Mouse (Mus musculus): Measurements from ENCODE around the gene Nus1. TPM values are rescaled to one million over a fixed set of nuclear protein-coding genes. Genes with fewer than 3 reads are reported as not detected.
A peak's percentile ranks its signal among the peaks of the same experiment; 100 is the strongest.

Nus1 gene
- polyA plus RNA-seq, 1 experiment from 2014 or later, result 16.6 TPM

DNA sequence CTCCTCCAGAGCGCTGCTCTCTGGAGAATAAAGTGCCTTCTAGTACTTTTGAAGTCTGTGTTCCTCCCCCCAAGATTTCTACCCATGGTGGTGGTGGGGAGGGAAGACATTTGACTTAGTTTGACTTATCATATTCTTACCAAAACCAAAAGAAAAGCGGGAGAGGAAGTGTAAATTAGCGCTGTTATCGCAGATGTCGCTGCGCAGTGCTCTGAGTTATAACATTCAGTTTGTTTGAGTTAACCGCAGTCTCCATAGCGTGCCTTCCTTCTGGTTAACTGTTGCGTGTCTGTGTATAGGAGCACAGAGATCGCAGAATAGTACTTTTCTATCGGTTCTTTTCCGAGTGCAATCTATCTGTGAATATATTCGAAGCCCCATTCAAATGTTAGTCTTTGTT lies 12.2 kb upstream of the Nus1 start:
- Histone ChIP-seq H3K27me3 (ENCODE audit: control insufficient read depth, insufficient read depth, low read length) (no peaks in the 10 kb centered on the region), H3K9me3 (ENCODE audit: control insufficient read depth, low read length) (no peaks in the 10 kb centered on the region), H3K4me3 (ENCODE audit: low read depth, low read length) (no peak overlapping the region), H3K27ac (ENCODE audit: low read depth, low read length) (no peak overlapping the region), H3K36me3 (ENCODE audit: control insufficient read depth, insufficient read depth, low read length) (no peaks in the 10 kb centered on the region), H3K9ac (ENCODE audit: low read length) (no peak overlapping the region), H3K4me1 (ENCODE audit: control insufficient read depth, insufficient read depth, low read length) (no peaks in the 10 kb centered on the region), H3K4me2 (no peak overlapping the region)
- DNase-seq (ENCODE audit: low spot score, missing footprints) (no peak), ATAC-seq (ENCODE audit: low FRiP score) (no peak)
- WGBS, result 91% methylated on average over 13 of the region's 13 CpGs

GRCm38 (mm10) chr10:52407526-52407925 lies 9.8 kb upstream of the Nus1 start:
- H3K9me3 ChIP-seq (ENCODE audit: control insufficient read depth, low read length), result no peaks in the 10 kb centered on the region
- no peak overlapping the region for H3K9ac ChIP-seq (ENCODE audit: low read length)
- no peaks in the 10 kb centered on the region for H3K27me3 ChIP-seq (ENCODE audit: control insufficient read depth, insufficient read depth, low read length)
- no peaks in the 10 kb centered on the region for H3K36me3 ChIP-seq (ENCODE audit: control insufficient read depth, insufficient read depth, low read length)
- H3K4me1 ChIP-seq (ENCODE audit: control insufficient read depth, insufficient read depth, low read length), result no peaks in the 10 kb centered on the region
- no peak for ATAC-seq (ENCODE audit: low FRiP score)
- no peak overlapping the region for H3K4me2 ChIP-seq
- H3K4me3 ChIP-seq (ENCODE audit: low read depth, low read length), result no peak overlapping the region
- no peak for DNase-seq (ENCODE audit: low spot score, missing footprints)
- 80% methylated on average over 2 of the region's 2 CpGs for WGBS
- no peak overlapping the region for H3K27ac ChIP-seq (ENCODE audit: low read depth, low read length)

DNA sequence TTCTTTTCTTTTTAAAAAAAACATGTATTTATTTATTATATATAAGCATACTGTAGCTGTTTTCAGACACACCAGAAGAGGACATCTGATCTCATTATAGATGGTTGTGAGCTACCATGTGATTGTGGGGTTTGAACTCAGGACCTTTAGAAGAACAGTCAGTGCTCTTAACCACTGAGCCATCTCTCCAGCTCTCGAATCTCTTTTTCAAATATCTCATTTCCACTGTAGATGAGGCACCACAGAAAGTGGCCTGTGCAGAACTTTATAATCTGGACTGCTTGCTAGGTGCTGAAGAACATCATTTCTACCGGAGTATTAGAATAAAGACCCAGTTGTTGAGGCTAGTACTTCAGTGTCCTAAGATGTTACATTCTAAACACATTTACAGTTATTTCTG lies 2.3 kb upstream of the Nus1 start:
- Histone ChIP-seq H3K27ac (ENCODE audit: low read depth, low read length) (no peak overlapping the region), H3K4me1 (ENCODE audit: control insufficient read depth, insufficient read depth, low read length) (peaks cover 10% of the 10 kb centered on the region), H3K4me3 (ENCODE audit: low read depth, low read length) (no peak overlapping the region), H3K4me2 (no peak overlapping the region), H3K9me3 (ENCODE audit: control insufficient read depth, low read length) (no peaks in the 10 kb centered on the region), H3K36me3 (ENCODE audit: control insufficient read depth, insufficient read depth, low read length) (no peaks in the 10 kb centered on the region), H3K9ac (ENCODE audit: low read length) (no peak overlapping the region), H3K27me3 (ENCODE audit: control insufficient read depth, insufficient read depth, low read length) (no peaks in the 10 kb centered on the region)
- no peak for DNase-seq (ENCODE audit: low spot score, missing footprints)
- no peak for ATAC-seq (ENCODE audit: low FRiP score)
- 84% methylated on average over 2 of the region's 2 CpGs for WGBS

GRCm38 (mm10) chr10:52416458-52416857 lies 889 bp upstream of the Nus1 start:
- ATAC-seq (ENCODE audit: low FRiP score) (no peak), DNase-seq (ENCODE audit: low spot score, missing footprints) (no peak)
- Histone ChIP-seq H3K4me1 (ENCODE audit: control insufficient read depth, insufficient read depth, low read length) (peaks cover 10% of the 10 kb centered on the region), H3K27ac (ENCODE audit: low read depth, low read length) (no peak overlapping the region), H3K4me2 (peak overlapping the region; percentile 39; the same call in 1 of the 2 replicates), H3K36me3 (ENCODE audit: control insufficient read depth, insufficient read depth, low read length) (no peaks in the 10 kb centered on the region), H3K4me3 (ENCODE audit: low read depth, low read length) (no peak overlapping the region), H3K9me3 (ENCODE audit: control insufficient read depth, low read length) (no peaks in the 10 kb centered on the region), H3K9ac (ENCODE audit: low read length) (peak overlapping the region; percentile 58; the same call in 1 of the 2 replicates), H3K27me3 (ENCODE audit: control insufficient read depth, insufficient read depth, low read length) (no peaks in the 10 kb centered on the region)
- WGBS, result 88% methylated on average over 2 of the region's 2 CpGs

DNA sequence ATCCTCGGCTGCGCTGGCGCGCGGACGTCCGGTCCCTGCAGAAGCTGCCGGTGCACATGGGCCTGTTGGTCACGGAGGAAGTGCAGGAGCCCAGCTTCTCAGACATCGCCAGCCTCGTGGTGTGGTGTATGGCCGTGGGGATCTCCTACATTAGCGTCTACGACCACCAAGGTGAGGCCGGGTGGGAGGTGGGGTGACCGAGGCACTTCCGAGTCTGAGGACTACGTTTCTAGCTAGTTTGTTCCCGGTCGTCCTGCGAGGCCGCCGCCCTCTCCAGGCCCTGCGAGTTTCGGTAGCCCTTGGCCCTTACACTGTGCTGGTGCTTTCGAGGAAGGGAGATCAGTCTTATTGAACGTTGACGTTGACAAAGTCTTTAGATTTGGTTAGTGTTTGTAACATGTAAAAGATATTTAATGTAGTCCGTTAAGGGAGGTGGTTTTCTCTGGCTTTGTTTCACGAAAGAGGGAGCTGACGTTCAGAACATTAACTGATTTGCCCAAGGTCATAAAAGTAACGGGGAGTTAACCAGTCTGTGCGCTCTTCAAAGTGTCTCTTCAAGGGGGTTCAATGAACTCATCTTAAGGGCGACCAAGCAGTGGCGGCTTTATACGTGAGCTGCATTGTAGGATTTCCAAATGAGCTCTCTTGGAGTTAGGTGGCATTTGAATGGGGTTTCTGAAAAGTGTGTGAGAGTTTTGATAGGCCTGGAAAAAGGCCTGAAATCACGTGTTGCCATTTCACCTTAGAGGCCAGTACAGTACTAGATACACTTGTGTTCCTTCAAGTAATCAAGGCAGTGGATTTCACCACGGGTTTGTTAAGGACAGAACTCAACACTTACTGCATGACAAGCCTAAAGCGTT lies 882 bp downstream of the Nus1 start:
- Histone ChIP-seq H3K4me2 (peak overlapping the region; percentile 68), H3K4me1 (ENCODE audit: control insufficient read depth, insufficient read depth, low read length) (peaks cover 10% of the 10 kb centered on the region), H3K27ac (ENCODE audit: low read depth, low read length) (peak overlapping the region; percentile 67), H3K9me3 (ENCODE audit: control insufficient read depth, low read length) (no peaks in the 10 kb centered on the region), H3K36me3 (ENCODE audit: control insufficient read depth, insufficient read depth, low read length) (no peaks in the 10 kb centered on the region), H3K27me3 (ENCODE audit: control insufficient read depth, insufficient read depth, low read length) (no peaks in the 10 kb centered on the region), H3K4me3 (ENCODE audit: low read depth, low read length) (peak overlapping the region; percentile 95), H3K9ac (ENCODE audit: low read length) (peak overlapping the region; percentile 91)
- ATAC-seq (ENCODE audit: low FRiP score) (peak; percentile 59), DNase-seq (ENCODE audit: low spot score, missing footprints) (no peak)
- WGBS, result 3% methylated on average over 39 of the region's 39 CpGs

DNA sequence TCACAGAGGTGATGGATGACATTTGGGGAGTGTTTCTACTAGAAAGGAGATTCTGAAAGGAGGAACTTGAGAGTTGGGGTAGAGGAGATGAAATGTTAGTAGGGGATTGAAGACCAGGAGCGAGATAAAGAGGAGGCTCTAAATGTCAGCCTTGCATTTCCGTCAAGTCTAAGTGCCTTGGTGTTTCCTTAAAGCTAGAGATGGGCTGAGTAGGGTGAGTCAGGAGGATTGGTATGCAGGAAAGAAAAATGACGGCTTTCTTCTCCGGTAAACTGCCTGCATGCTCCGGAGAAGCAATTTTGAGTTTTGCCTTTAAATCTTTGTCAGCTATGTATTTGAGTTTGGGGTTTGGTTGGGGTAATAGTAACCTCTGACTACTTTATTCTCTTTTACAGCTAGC lies 1.6 kb downstream of the Nus1 start:
- peak overlapping the region; percentile 68 for H3K4me2 ChIP-seq
- no peak overlapping the region for H3K27ac ChIP-seq (ENCODE audit: low read depth, low read length)
- H3K27me3 ChIP-seq (ENCODE audit: control insufficient read depth, insufficient read depth, low read length), result no peaks in the 10 kb centered on the region
- WGBS, result 74% methylated on average over 5 of the region's 5 CpGs
- no peak for DNase-seq (ENCODE audit: low spot score, missing footprints)
- peak overlapping the region; percentile 91 for H3K9ac ChIP-seq (ENCODE audit: low read length)
- H3K9me3 ChIP-seq (ENCODE audit: control insufficient read depth, low read length), result no peaks in the 10 kb centered on the region
- peaks cover 10% of the 10 kb centered on the region for H3K4me1 ChIP-seq (ENCODE audit: control insufficient read depth, insufficient read depth, low read length)
- H3K4me3 ChIP-seq (ENCODE audit: low read depth, low read length), result peak overlapping the region; percentile 95
- no peak for ATAC-seq (ENCODE audit: low FRiP score)
- no peaks in the 10 kb centered on the region for H3K36me3 ChIP-seq (ENCODE audit: control insufficient read depth, insufficient read depth, low read length)

DNA sequence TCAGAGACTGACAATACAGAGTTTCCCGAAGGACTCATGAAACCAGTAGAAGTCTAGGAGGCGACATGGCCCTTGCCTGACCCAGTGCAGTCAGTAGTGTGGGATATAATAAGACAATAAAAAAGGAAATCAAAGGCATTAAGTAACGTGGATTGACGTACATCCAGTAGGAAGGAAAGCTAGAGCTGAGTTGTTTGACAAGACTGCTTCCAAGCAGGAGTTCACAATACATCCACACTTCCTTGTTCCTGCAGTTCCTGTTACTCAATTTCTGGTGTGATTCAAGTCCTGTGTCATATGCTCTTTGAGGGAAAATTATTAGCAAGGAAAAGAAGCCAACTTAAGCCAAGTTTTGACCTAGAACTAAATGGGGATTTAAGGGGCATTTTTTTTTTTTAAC lies 2.1 kb downstream of the Nus1 start:
- 0 out of 2 replicates have a peak overlapping the region, but pooled peaks have one; percentile 95 for H3K4me3 ChIP-seq (ENCODE audit: low read depth, low read length)

DNA sequence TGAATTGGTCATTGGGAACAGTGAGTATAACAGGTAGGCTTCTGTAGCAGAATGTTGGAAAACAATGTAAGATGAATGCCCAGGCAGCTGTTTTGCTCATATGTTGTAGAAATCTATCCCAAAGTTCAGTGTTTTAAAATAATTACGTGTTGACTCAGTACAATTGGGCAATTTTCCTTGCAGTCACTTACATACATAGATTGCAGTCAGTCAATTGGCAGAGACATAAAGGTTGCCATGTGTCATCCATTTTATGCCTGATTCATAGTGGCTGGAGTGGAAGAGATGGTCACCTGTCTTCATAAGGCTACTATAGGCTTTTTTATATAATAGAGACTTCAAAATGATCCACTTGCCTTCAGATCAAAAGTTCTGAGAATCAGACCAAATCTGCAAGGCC lies 3.2 kb downstream of the Nus1 start:
- no peak for DNase-seq (ENCODE audit: low spot score, missing footprints)
- 78% methylated on average over 1 of the region's 1 CpGs for WGBS
- no peaks in the 10 kb centered on the region for H3K9me3 ChIP-seq (ENCODE audit: control insufficient read depth, low read length)

More for the DNA sequence above, 2.1 kb downstream of the Nus1 start:
- H3K27me3 ChIP-seq (ENCODE audit: control insufficient read depth, insufficient read depth, low read length), result no peaks in the 10 kb centered on the region
- no peak for DNase-seq (ENCODE audit: low spot score, missing footprints)
- ATAC-seq (ENCODE audit: low FRiP score), result no peak
- H3K27ac ChIP-seq (ENCODE audit: low read depth, low read length), result no peak overlapping the region
- H3K9ac ChIP-seq (ENCODE audit: low read length), result peak overlapping the region; percentile 91; the same call in 1 of the 2 replicates
- no peaks in the 10 kb centered on the region for H3K9me3 ChIP-seq (ENCODE audit: control insufficient read depth, low read length)
- H3K4me2 ChIP-seq, result peak overlapping the region; percentile 68; the same call in 1 of the 2 replicates
- H3K36me3 ChIP-seq (ENCODE audit: control insufficient read depth, insufficient read depth, low read length), result no peaks in the 10 kb centered on the region
- H3K4me1 ChIP-seq (ENCODE audit: control insufficient read depth, insufficient read depth, low read length), result peaks cover 10% of the 10 kb centered on the region
- WGBS, result 88% methylated on average over 4 of the region's 4 CpGs

GRCm38 (mm10) chr10:52421716-52422115 lies 4.4 kb downstream of the Nus1 start:
- no peaks in the 10 kb centered on the region for H3K27me3 ChIP-seq (ENCODE audit: control insufficient read depth, insufficient read depth, low read length)
- ATAC-seq (ENCODE audit: low FRiP score) (no peak), DNase-seq (ENCODE audit: low spot score, missing footprints) (no peak)
- 96% methylated on average over 6 of the region's 6 CpGs for WGBS
- H3K27ac ChIP-seq (ENCODE audit: low read depth, low read length), result no peak overlapping the region
- no peak overlapping the region for H3K4me3 ChIP-seq (ENCODE audit: low read depth, low read length)
- H3K9me3 ChIP-seq (ENCODE audit: control insufficient read depth, low read length), result no peaks in the 10 kb centered on the region
- no peaks in the 10 kb centered on the region for H3K36me3 ChIP-seq (ENCODE audit: control insufficient read depth, insufficient read depth, low read length)
- H3K4me1 ChIP-seq (ENCODE audit: control insufficient read depth, insufficient read depth, low read length), result peaks cover 10% of the 10 kb centered on the region
- no peak overlapping the region for H3K9ac ChIP-seq (ENCODE audit: low read length)
- H3K4me2 ChIP-seq, result no peak overlapping the region

More for the DNA sequence above, 3.2 kb downstream of the Nus1 start:
- Histone ChIP-seq H3K9ac (ENCODE audit: low read length) (no peak overlapping the region), H3K4me3 (ENCODE audit: low read depth, low read length) (no peak overlapping the region), H3K27ac (ENCODE audit: low read depth, low read length) (no peak overlapping the region), H3K27me3 (ENCODE audit: control insufficient read depth, insufficient read depth, low read length) (no peaks in the 10 kb centered on the region), H3K4me1 (ENCODE audit: control insufficient read depth, insufficient read depth, low read length) (peaks cover 10% of the 10 kb centered on the region), H3K36me3 (ENCODE audit: control insufficient read depth, insufficient read depth, low read length) (no peaks in the 10 kb centered on the region), H3K4me2 (no peak overlapping the region)
- no peak for ATAC-seq (ENCODE audit: low FRiP score)
